Mouse (Mus musculus) spleen, adult 2 months (tissue): ENCODE results near the gene Fam89b.

Experiments
- CTCF ChIP-seq: fragments of 200-500 bp; IDR thresholded peaks from 2 replicates; pipeline ENCODE4 v1.5.1; 2011; ENCODE audit warnings: mild to moderate bottlenecking, inconsistent platforms; ENCODE audit not compliant: insufficient read depth, insufficient read length, insufficient replicate concordance; ENCODE audit errors: extremely low read depth
- POLR2A ChIP-seq: fragments of 200-500 bp; IDR thresholded peaks from 2 replicates; pipeline ENCODE4 v1.6.1; 2011; ENCODE audit warnings: low read depth, low read length, inconsistent platforms

DNA sequence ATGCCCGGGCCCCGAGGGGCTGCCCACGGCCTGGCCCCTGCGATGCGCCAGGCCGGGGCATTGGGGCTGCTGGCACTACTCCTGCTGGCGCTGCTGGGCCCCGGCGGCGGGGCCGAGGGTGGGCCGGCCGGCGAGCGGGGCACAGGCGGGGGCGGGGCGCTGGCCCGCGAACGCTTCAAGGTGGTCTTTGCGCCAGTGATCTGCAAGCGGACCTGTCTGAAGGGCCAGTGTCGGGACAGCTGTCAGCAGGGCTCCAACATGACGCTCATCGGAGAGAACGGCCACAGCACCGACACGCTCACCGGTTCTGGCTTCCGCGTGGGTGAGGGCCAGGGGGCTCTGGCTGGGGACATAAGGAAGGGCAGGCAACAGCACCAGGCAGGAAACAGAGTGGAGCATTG lies 12.8 kb upstream of the Fam89b start:
- no peak for TF ChIP-seq CTCF
- TF ChIP-seq POLR2A, result no peak
